Mouse (Mus musculus) thymus, postnatal 36 days (tissue): ENCODE data around the gene Rreb1.

ENCODE experiments used
- DNase-seq, 2 experiments: peaks; one replicate each; pipeline ENCODE4 v3.0.0; 2022; ENCODE audit warnings: mixed read lengths in 2 of 2

The Rreb1 gene

DNA sequence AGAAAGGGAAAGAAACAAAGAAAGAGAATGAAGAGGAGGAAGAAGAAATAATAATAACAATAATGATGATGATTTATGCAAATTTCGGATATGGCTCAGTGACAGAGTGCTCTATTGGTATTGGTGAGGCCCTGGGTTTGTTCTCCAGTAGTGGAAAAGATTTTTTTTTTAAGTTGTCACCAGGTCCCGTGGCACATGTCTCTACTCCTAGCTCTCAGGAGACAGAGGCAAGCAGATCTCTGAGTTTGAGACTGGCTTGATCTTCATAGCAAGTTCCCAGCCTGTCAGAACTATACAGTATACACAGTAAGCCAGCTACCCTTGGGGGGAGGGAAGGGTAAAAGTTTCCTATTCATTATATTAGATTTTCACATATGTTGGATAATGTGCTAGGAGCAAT is 3.4 kb downstream of the Rreb1 start:
- no peak for DNase-seq

DNA sequence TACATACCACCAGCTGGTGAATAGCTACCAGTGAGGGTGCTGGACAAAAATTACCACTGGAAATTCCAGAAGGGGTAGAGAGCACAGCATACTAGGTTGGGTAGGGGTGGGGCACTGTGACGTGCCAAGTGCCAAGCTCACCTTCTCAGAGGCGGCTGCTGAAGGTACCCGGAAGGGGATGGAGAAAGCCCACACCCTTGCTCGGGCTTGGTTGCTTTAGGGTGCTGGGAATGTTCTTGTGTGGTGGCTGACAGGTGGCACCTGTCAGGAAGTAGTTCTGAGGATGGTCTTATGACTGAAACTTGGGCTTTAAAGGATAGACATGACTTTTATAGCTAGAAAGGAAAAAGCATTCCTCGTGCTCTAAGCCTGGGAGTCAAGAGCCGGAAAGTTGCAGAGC is 3.9 kb downstream of the Rreb1 start:
- no peak for DNase-seq

DNA sequence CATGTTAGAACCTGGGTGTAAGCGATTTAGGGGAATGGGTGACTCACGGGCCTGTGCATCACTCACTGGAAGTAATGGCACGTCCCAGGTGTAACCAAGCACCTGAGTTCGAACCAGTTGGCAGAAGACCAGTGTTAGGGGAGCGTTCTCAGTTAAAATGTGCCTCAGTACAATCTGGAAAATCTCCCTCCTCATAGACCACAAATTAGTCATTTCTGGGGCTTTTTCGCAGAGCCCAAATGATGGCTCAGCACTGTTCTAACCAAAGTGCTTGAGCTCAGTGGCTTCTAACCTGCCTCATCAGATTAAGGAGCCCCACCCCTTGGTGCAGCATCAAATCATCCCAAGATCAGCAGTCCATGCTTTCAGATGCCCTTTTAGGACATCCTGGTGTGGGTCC is 5.5 kb downstream of the Rreb1 start:
- no peak for DNase-seq

DNA sequence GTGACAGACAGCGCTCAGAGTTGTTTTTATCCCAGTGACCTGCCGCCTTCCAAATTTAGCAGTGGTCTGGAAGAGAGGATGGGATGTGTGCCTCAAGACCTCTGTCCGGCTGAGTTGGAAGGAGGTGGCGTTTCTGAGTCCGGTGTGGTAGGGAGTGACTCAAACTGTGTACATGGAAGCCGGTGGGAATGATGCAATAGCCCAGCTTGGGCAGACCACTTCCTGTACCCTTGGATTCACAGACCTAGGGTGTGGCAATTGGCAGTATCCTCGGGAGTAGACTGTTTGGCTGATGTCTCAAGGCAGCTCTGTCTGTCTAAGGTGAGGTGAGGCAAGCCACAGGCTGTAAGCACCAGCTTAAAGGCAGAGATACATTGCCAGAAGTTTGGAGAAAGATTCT is 6.0 kb downstream of the Rreb1 start:
- no peak for DNase-seq

DNA sequence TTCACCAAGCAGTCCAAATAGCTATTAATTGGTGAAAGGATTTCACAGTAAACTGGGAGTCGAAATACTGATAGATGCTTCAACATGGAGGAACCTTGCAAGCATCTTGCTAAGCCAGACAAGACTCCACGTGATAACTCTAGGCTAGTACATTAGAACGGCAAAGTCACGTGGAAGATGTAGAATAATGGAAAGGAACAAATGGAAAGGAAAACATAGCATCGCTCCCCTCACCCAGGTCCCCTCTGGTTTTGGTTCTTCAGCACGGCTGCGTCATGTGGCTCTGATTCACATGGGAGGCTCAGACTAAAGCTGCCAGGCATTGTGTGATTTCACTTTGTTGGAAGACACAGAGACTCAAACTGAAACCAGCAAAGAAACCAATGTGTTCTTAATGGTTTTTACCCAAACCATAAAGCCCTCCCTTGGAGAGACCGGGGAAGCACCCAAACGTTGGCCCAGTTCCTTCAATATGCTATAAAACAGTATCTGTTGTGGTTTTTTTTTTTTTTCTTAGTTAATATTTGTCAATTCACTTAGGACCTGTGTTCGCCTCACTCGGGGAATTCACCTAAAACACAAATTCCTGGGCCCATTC is 14.6 kb downstream of the Rreb1 start:
- DNase-seq = no peak

DNA sequence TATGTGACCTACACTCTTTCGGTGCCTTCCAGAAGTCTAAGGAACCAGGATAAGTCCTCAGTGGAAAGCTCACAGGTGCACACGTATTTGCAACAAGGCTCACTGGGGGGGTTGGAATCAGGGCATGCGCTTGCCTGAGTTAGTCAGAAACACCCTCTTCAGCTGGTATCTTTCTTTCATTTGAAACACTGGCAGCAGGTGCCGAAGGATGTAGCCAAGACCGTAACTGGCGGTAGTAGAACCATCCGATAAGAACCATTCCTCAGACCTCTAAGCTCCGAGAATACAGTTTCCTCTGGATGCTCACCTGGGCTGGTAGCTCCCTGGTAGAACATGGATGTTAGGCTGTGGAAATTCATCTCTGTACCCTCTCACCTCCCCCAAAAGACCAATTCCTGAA is 20.6 kb downstream of the Rreb1 start:
- no peak for DNase-seq

DNA sequence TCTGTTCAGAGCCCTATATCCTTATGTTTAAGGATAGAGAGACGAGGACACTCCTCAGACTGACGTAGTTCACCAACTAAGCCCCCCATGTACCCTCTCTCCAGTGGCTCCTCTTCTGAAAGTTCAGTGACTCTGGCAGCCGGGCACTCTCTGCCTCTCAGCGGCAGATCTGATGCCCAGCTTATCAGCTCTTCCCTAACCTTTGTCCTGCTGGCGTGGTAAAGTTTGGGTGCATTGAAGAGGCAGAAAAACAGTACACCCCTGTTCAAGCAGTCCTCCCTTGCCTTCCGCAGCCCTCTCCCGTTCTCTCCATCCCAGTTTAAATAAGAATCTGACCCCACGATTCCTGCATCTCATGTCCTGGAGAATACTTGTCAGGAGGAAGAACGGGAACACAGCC is 21.2 kb downstream of the Rreb1 start:
- DNase-seq = no peak

DNA sequence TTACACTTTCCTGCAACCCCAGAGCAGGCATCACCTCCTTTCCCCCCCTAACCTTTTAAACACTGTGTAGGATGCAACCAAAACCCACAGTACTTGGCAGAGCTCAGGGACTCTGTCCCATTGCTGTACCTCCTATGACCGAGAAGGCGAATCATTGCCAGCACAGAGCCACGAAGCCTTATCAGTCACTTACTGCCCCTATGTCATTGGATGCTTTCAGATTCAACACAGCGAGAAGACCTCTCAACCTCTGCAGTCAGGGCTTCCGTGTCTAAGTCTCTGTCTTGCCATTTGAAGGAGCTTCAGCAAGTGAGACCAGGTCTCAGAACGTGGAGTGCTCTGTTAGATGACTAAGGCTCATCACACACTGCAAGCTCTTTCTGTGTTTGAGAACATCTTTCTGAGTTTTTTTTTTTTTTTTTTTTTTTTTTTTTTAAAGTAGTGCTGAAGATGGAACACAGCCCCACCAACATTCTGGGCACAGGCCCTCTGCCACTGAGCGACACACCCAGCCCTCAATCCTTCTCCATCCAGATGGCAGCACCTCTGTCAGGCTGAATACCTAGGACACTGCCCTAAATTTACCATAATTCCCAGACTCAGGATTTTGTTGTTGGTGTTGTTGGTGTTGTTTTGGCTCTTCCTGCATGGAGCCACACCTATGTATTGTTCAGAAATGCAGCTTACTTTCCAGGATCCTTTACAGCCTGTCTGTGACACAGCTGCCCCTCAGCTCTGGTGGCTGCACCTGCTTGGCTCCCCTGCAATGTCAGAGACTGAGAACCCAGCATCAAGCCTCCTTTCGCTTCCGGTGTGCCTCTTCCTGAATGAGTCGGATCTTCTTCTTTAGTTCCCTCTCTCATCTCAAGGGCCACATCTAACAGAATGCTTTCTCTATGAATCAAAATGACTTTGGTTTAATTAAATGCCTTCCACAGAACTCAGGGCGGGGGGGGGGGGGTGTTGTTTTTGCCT is 23.2 kb downstream of the Rreb1 start:
- peak; percentile 72 to 85 for DNase-seq

DNA sequence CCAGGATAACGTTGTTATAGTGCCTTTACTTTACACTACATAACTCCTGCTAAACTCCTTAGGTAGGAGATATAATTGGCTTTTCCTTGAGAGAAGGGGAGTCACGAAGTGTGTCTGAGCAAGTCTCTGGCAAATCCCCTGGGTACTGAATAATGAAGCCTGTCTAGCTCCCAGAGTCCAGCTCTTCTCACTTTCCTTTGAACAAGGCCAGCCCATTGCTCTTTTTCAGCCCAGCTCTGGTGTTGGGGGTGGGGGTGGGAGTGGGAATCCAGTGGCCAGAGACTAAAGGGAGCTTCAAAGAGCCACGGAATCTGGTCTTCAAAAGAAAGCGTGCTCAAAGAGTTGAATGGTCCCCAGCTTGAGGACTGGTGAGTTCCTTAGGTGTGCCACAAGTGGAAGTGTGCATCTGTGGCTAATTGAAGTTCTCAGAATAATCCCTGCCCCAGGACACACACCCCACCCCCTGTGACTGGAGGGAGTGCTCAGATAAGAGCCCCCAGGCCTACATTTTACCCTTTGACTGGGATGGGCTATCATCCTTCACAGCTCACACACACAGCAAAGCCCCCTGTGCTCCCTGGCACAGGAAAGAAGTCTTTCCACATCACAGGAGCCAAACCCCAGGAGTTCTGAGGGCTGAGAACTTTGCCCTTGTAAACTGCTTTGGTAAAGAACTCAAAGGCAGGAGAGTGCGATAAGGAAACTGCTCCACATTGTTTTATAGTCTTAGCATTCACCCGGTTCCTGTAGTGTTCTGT is 24.2 kb downstream of the Rreb1 start:
- DNase-seq = peak in 1 of 2 experiments; percentile 23

DNA sequence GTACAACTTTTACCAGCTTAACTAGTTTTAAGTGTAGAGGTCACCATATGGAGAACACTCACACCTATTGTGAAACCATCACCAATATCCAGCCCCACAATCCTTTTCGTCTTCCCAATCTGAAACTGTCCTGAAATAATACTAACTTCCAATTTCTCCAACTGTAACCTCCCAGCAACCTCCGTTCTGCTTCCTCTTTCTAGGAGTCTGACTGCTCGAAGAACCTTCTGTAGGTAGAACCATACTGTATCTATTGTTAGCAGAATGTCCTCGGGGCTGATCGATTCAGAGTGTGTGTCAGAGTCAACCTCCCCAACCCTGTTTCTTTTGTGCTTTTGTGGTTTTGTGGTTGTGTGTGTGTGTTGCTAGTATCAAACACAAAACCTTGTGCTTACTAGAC is 25.0 kb downstream of the Rreb1 start:
- no peak for DNase-seq

DNA sequence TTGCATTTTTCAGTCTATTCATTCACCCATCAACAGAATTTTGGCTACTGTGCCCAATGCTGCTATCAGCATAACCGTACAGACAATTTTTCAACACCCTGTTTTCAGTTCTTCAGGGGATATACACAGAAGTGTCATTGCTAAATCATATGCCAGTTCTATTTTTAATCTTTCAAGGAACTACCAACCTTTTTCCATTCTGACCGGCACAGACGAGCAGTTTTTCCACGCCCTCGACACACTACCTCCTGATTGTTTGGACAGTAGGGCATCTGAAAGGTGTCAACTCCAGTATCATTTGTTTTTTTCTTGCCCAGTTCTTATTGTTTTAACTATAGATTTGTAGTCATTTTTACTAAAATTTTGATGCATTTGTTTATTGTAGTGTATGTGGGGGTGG is 25.8 kb downstream of the Rreb1 start:
- no peak for DNase-seq

DNA sequence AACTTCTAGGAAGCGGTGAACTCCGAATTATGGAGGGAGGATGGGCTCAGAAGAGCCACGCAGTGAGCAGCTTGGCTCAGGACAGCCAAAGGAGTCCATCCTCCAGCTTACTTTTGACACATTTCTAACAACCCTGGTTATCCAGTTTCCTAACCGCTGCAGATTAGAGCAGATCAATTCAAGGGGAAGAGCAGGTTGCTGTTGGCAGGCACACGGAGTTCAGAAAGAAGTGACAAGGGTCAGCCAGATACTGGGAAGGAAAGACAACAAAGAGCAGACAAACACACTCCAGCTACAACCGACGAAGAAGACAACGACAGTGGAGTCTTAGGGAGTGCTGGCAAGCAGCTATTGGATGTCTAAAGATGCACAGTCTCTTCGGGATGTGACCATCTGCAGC is 36.8 kb downstream of the Rreb1 start:
- no peak for DNase-seq

DNA sequence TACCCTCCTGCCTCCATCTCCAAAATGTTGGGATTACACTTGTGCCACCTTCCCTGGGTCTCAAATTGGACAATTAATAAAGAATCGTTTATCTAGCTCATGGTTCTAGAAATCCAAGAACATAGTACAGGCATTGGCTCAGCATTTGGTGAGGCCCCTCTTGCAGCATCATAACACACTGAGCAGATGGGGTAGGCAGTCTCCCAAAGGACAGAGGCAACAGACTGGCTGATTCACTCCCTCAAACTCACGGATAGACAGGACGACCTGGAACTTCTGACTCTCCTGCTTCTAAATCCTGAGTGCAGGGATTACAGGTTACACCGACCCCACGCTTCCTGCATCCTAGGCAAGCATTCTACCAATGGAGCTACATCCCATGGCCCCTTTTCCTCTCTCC is 38.5 kb downstream of the Rreb1 start:
- DNase-seq = no peak

DNA sequence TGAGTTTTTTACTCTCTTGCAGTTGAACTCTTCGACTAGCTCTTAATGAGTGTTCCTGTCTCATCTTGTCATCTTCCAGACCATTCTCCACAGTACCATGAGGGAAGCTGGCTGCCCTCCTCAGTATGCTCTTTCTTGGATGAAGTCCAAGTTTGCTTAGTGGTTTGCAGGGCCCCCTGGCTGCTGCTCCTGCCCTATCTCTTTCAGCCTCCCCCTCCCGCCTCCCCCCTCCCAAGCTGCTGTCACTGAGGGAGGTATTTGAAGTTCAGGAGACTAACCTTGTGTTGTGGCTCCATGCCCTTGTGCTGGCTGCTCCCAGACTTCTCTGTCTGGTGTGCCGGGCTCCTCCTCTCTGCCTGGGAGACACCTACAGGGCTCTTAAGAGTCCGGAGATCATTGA is 43.2 kb downstream of the Rreb1 start:
- peak in 1 of 2 experiments; percentile 48 for DNase-seq

DNA sequence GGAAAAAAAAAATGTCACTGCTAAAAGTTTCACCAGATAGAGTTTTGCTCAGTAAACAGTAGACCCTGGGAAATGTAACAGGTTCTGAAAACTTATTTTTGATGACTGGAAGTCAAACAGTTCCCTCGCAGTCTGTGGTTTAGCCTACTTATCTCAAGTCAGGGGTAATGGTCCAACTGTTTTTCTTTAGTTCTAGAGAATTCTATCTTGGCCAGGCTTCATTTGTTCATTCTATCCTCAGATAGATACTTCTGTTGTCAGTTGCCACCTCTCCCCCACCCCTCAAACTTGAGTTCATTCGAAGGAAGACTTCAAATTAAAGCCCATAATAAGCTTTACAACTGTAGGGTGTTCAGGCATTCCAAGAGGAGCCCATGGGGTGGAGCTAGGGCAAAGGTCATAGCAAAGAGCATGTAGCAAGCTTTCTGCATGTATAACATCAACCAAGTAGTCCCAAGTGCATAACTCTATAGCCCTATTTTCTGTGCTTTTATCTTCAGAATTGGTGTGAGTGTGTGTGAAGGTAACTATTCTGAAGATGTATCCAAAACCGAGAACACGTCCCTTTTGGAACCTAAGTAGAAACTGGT is 46.2 kb downstream of the Rreb1 start:
- DNase-seq = no peak

DNA sequence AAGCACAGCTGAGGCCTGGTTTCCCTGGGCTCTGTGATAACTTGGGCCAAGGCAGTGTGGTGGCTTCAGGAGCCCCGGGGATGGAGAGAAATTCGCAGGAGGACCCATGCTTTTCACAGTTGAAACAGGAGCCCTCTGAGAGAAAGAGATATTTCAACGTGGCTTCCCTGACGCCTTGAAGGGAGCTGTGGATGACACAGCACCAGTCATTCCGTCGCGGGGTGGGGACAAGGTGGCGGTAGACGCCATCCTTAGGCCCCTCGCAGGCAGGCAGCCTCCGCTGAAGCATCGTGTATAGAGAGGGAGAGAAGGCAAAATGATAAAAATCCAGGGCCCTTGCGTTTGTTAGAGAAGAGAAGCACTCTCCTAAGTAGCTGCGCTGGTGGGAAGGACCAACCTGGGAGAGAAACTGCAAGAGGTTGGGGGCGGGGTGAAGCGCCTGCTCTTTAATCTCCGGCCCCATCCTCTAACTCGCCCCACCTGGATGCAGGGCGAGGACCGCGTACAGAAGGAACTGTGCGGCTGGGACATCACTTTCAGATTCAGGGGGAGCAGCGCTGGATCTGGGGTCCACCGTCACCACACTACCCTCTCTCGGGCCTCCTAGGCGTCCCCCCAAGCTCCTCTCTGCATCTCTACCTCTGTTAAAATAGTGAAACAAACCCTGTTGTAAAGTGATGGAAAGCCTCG is 46.9 kb downstream of the Rreb1 start:
- DNase-seq = peak; percentile 68 to 70

DNA sequence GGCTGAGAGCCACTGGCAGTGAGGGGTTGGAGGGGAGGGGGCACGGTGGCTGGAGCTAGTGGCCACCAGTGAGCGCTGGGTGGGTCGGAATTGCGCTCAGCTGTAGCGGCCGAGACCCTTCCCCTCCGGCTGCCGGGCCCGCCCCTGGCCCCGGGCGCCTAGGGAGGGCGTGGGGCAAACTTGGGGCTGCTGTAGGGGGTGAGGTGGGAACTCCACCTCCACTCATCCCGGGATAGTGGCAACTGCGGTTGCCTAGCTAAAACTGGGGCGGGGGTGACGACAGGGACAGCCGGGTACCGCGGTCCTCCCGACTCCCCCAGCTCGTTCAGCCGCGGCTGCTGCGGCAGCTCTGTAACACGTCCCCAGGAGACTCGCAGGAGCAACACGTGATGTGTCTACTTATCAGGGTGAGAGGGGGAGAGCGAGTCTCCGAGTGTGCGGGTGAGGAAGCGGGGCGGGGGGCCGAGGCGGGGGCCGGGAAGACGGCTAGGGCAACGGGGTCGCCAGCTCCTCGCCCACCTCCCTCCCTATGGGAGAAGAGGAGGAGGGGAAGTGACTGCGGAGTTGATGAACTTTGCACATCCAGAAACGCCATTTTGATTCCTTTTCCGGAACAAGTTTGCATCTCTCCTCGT is 47.6 kb downstream of the Rreb1 start:
- peak; percentile 73 to 81 for DNase-seq

DNA sequence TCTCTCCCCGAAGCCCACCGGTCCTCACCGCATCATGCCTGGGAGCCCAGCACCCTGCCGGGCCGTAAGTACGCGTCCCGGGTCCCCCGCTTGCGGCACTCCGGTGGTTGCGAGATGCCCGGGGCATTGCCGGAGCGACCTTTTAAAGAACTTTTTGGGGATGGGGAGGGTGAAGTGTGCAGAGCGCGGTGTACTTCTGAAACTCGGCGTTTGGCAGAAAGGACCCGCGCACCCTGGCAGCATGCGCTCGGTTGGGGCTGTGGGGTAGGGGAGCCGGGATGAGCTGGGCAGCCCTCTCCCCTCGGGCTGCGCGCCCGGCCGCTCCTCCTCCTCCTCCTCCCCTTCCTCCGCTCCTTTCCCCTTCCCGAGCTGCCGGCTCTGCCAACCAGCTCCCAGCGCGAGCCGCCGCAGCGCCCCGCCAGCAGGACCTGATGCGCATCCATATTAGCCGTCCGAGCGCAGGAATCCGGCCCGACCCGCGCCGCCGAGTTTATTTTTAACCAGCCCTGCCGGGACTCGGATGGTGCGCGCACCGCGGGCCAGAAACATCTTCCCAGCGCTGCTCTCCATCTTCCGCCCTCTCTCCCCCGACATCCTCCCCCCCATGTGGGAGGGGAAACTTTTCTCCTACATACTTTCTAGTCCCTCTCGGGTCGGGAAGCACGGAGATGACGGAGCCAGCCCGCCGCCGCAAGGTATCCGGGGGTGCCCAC is 48.2 kb downstream of the Rreb1 start:
- peak; percentile 73 to 81 for DNase-seq

DNA sequence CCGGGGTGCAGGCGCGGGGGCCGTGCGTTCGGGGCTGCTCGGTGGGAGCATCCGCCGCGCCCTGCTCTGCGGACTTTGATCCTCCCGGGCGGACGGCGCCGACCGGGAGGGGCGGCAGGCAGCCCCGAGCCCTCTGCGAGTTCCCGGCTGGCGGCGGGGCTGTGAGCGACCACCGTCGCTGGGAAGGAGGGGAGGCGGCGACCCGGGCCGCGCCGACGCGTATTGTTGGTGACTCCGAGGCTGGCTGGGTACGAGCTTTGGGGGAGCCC is 48.7 kb downstream of the Rreb1 start:
- DNase-seq = peak in 1 of 2 experiments; percentile 82

DNA sequence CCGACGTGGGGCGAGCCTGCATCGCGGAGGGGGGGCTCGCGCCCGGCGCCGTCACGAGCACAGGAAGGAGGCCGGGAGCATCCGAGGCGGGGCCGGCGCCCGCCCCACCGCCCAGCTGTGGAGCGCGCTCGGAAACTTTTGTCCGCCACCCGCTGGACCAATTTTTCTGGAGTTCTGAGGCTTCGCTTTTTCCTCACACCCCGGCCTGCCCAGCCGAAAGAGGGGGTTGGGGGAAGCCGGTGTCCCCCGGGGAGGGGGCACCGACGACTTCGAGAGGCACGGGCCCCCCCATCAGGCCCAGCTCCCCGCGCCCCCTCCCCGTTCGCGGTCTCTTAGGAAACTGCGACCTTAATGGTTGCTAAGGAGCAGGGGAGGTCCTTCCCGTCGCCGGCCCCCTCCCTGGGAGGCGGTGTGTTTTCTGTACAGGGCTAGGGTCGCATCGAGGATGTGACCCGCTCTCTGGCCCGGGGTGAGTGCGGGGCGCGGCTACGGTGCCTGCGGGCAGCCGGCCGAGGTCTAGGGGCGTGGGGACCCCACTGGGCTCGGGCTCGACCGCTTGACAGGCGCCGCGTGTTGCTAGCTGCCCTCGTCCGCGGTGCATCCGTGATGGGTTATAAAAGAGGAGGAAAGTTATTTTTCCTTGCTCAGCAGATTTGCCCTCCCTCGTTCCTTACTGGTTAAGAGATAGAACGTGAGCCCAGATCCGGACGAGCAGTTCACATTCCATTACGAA is 49.2 kb downstream of the Rreb1 start:
- DNase-seq = peak in 1 of 2 experiments; percentile 88
